In the genomic region with DNA sequence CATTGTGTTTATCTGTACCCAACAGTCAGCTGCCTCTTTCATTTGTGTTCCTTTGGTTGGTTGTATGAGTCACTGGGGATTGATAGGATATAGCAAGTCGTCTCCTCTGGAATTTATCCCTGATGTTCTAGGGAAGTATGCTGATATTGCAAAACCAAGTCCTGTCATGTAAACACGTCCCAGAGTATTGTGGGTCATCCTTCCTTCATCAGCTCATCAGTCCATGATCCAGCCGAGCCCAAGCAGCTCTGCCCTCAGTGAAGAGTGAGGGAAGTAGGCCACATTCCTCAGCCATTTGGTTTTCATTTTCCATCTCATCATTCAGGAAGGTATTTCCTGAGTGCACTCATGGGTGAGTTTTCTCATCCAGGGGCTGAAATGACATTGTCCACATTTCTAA, we compare ENCODE assay signal across 13 mouse cellular contexts.
"Had no signal": no experiment of that assay in that cellular context is flagged by ENCODE, and none has a peak within 500 bp of the region (broad histone marks: within the 10 kb centered on the region; RNA-seq: fewer than 3 reads in every experiment).

No protein-coding gene starts in this region.

- H3K4me3 ChIP-seq: left cerebral cortex, adult 2 months; limb, embryonic 10.5 days; liver, embryonic 15.5 days; midbrain, embryonic 10.5 days; myocyte; neural tube, embryonic 15.5 days had no signal

- H3K4me2 ChIP-seq: liver, embryonic 11.5 days; liver, embryonic 15.5 days; neural tube, embryonic 15.5 days had no signal

- H3K9me3 ChIP-seq: limb, embryonic 10.5 days; liver, embryonic 15.5 days; midbrain, embryonic 10.5 days had no signal

- H3K27me3 ChIP-seq: liver, embryonic 15.5 days; neural tube, embryonic 15.5 days had no signal

- H3K9ac ChIP-seq: liver, embryonic 15.5 days; neural tube, embryonic 15.5 days had no signal

- H3K4me1 ChIP-seq: limb, embryonic 10.5 days; liver, embryonic 15.5 days; midbrain, embryonic 10.5 days; neural tube, embryonic 15.5 days had no signal

- H3K27ac ChIP-seq: left cerebral cortex, adult 2 months; limb, embryonic 10.5 days; liver, embryonic 15.5 days; midbrain, embryonic 10.5 days; neural tube, embryonic 15.5 days had no signal

- H3K36me3 ChIP-seq: limb, embryonic 10.5 days; liver, embryonic 15.5 days; midbrain, embryonic 10.5 days; neural tube, embryonic 15.5 days had no signal

- DNase-seq: kidney, adult 11 months; kidney, postnatal 14 days; midbrain, embryonic 14.5 days; right cerebral cortex, adult 18-20 months; right cerebral cortex, postnatal 25 days; thymus, postnatal 36 days had no signal
